Mouse (Mus musculus) testis, adult 2 months (tissue): ENCODE measurements around the gene Lrrc3c. TPM values are rescaled to one million over a fixed set of nuclear protein-coding genes. Genes with fewer than 3 reads are reported as not detected.

ENCODE experiments used
- H3K27ac ChIP-seq: fragments of 200-500 bp; 2 replicates; pipeline ENCODE4 v1.5.1; 2012; ENCODE audit warnings: low read depth, low read length; ENCODE audit not compliant: control insufficient read depth, insufficient read depth
- H3K27me3 ChIP-seq: fragments of 200-500 bp; 2 replicates; pipeline ENCODE4 v1.6.1; 2012; ENCODE audit warnings: mild to moderate bottlenecking, low read length, moderate library complexity; ENCODE audit not compliant: control insufficient read depth, insufficient read depth
- H3K36me3 ChIP-seq: fragments of 200-500 bp; 2 replicates; pipeline ENCODE4 v1.6.1; 2012; ENCODE audit warnings: mild to moderate bottlenecking, low read length; ENCODE audit not compliant: control insufficient read depth, insufficient read depth
- H3K4me1 ChIP-seq: fragments of 200-500 bp; 2 replicates; pipeline ENCODE4 v1.6.1; 2012; ENCODE audit warnings: low read length; ENCODE audit not compliant: control insufficient read depth, insufficient read depth
- H3K4me3 ChIP-seq: fragments of 200-500 bp; 2 replicates; pipeline ENCODE4 v1.5.1; 2012; ENCODE audit warnings: low read depth, mild to moderate bottlenecking, low read length, moderate library complexity, mixed read lengths; ENCODE audit not compliant: control insufficient read depth
- CTCF ChIP-seq: fragments of 200-500 bp; IDR thresholded peaks from 2 replicates; pipeline ENCODE4 v1.5.1; 2012; ENCODE audit warnings: low read depth, mild to moderate bottlenecking, inconsistent platforms, low read length, moderate library complexity; ENCODE audit not compliant: control insufficient read depth, insufficient read depth, insufficient replicate concordance
- POLR2A ChIP-seq: fragments of 200-500 bp; IDR thresholded peaks from 2 replicates; pipeline ENCODE4 v1.6.1; 2012; ENCODE audit warnings: low read depth, mild to moderate bottlenecking, inconsistent platforms, low read length, moderate library complexity; ENCODE audit not compliant: control insufficient read depth
- polyA plus RNA-seq: library from polyadenylated mRNA; depleted of rRNA; stranded (reverse); fragments of >200 nt; gene quantifications from 2 replicates; pipeline ENCODE4 v1.2.3, GENCODE M21; 2012

Lrrc3c gene
- polyA plus RNA-seq, 1 experiment: not detected

GRCm38 (mm10) chr11:98563025-98563424 lies 35.1 kb upstream of the Lrrc3c start:
- Histone ChIP-seq H3K4me1 (no peaks in the 10 kb centered on the region; the same call in 1 of the 2 replicates), H3K36me3 (no peaks in the 10 kb centered on the region), H3K4me3 (no peak overlapping the region), H3K27ac (no peak overlapping the region), H3K27me3 (no peaks in the 10 kb centered on the region)
- TF ChIP-seq CTCF (no peak), POLR2A (no peak)

GRCm38 (mm10) chr11:98563921-98564414 lies 34.1 kb upstream of the Lrrc3c start:
- no peaks in the 10 kb centered on the region for H3K36me3 ChIP-seq
- H3K27ac ChIP-seq: no peak overlapping the region
- H3K27me3 ChIP-seq: no peaks in the 10 kb centered on the region
- no peaks in the 10 kb centered on the region; the same call in 1 of the 2 replicates for H3K4me1 ChIP-seq
- no peak for TF ChIP-seq POLR2A
- TF ChIP-seq CTCF: no peak
- H3K4me3 ChIP-seq: no peak overlapping the region

GRCm38 (mm10) chr11:98568326-98568725 lies 29.8 kb upstream of the Lrrc3c start:
- H3K27me3 ChIP-seq: no peaks in the 10 kb centered on the region
- TF ChIP-seq POLR2A (no peak), CTCF (peak; percentile 85; the same call in 1 of the 2 replicates)
- no peaks in the 10 kb centered on the region; the same call in 1 of the 2 replicates for H3K4me1 ChIP-seq
- no peak overlapping the region for H3K27ac ChIP-seq
- H3K4me3 ChIP-seq: no peak overlapping the region
- H3K36me3 ChIP-seq: no peaks in the 10 kb centered on the region

GRCm38 (mm10) chr11:98569461-98569860 lies 28.6 kb upstream of the Lrrc3c start:
- no peaks in the 10 kb centered on the region; the same call in 1 of the 2 replicates for H3K4me1 ChIP-seq
- no peaks in the 10 kb centered on the region for H3K27me3 ChIP-seq
- TF ChIP-seq CTCF: no peak
- no peak for TF ChIP-seq POLR2A
- no peak overlapping the region; the same call in 1 of the 2 replicates for H3K4me3 ChIP-seq
- H3K36me3 ChIP-seq: no peaks in the 10 kb centered on the region
- no peak overlapping the region for H3K27ac ChIP-seq

- H3K36me3 ChIP-seq: no peaks in the 10 kb centered on the region
- H3K27ac ChIP-seq: no peak overlapping the region
- no peak overlapping the region for H3K4me3 ChIP-seq
- no peaks in the 10 kb centered on the region for H3K27me3 ChIP-seq
- no peaks in the 10 kb centered on the region; the same call in 1 of the 2 replicates for H3K4me1 ChIP-seq
- no peak for TF ChIP-seq CTCF
- TF ChIP-seq POLR2A: no peak
Observed at GRCm38 (mm10) chr11:98577776-98578175, 20.3 kb upstream of the Lrrc3c start.

- Histone ChIP-seq H3K27ac (no peak overlapping the region), H3K36me3 (no peaks in the 10 kb centered on the region), H3K4me1 (no peaks in the 10 kb centered on the region; the same call in 1 of the 2 replicates), H3K4me3 (no peak overlapping the region), H3K27me3 (no peaks in the 10 kb centered on the region)
- TF ChIP-seq CTCF: no peak
- no peak for TF ChIP-seq POLR2A
Observed at GRCm38 (mm10) chr11:98580301-98581121, 17.6 kb upstream of the Lrrc3c start.

- Histone ChIP-seq H3K27ac (no peak overlapping the region), H3K27me3 (no peaks in the 10 kb centered on the region), H3K4me1 (no peaks in the 10 kb centered on the region; the same call in 1 of the 2 replicates), H3K4me3 (no peak overlapping the region), H3K36me3 (no peaks in the 10 kb centered on the region)
- TF ChIP-seq CTCF: no peak
- TF ChIP-seq POLR2A: no peak
Observed at GRCm38 (mm10) chr11:98581286-98582029, 16.6 kb upstream of the Lrrc3c start.
